Mouse (Mus musculus): ENCODE measurements around the gene Lexm. TPM values are rescaled to one million over a fixed set of nuclear protein-coding genes. Genes with fewer than 3 reads are reported as not detected.
A peak's percentile ranks its signal among the peaks of the same experiment; 100 is the strongest.

Gene Lexm
- polyA plus RNA-seq, 1 experiment from 2014 or later = not detected

GRCm38 (mm10) chr4:106581176-106581864 lies 35.7 kb downstream of the Lexm start:
- Histone ChIP-seq H3K4me1 (replicated peaks; ENCODE audit: control insufficient read depth, insufficient read depth, low read length) (no peaks in the 10 kb centered on the region), H3K27ac (no peak overlapping the region), H3K4me3 (replicated peaks; ENCODE audit: low read length) (no peak overlapping the region), H3K9ac (no peak overlapping the region), H3K9me3 (ENCODE audit: control insufficient read depth, low read length) (no peaks in the 10 kb centered on the region), H3K27me3 (ENCODE audit: control insufficient read depth, insufficient read depth, low read length) (no peaks in the 10 kb centered on the region), H3K4me2 (replicated peaks) (no peak overlapping the region), H3K36me3 (replicated peaks; ENCODE audit: control insufficient read depth, insufficient read depth) (peaks cover 98% of the 10 kb centered on the region)
- no peak for DNase-seq (ENCODE audit: low spot score)
- 88% methylated on average over 14 of the region's 14 CpGs for WGBS
- no peak for ATAC-seq (ENCODE audit: low FRiP score)

GRCm38 (mm10) chr4:106577511-106577910 lies 39.5 kb downstream of the Lexm start:
- ATAC-seq (ENCODE audit: low FRiP score) = no peak
- DNase-seq (ENCODE audit: low spot score) = no peak
- Histone ChIP-seq H3K9me3 (ENCODE audit: control insufficient read depth, low read length) (no peaks in the 10 kb centered on the region), H3K4me3 (replicated peaks; ENCODE audit: low read length) (no peak overlapping the region), H3K27me3 (ENCODE audit: control insufficient read depth, insufficient read depth, low read length) (no peaks in the 10 kb centered on the region), H3K27ac (no peak overlapping the region), H3K4me2 (replicated peaks) (no peak overlapping the region), H3K9ac (no peak overlapping the region), H3K4me1 (replicated peaks; ENCODE audit: control insufficient read depth, insufficient read depth, low read length) (no peaks in the 10 kb centered on the region), H3K36me3 (replicated peaks; ENCODE audit: control insufficient read depth, insufficient read depth) (peaks cover 98% of the 10 kb centered on the region)
- 74% methylated on average over 7 of the region's 7 CpGs for WGBS

- 89% methylated on average over 8 of the region's 8 CpGs for WGBS
- no peak for ATAC-seq (ENCODE audit: low FRiP score)
- H3K36me3 ChIP-seq (replicated peaks; ENCODE audit: control insufficient read depth, insufficient read depth) = peaks cover 97% of the 10 kb centered on the region
Measured at GRCm38 (mm10) chr4:106575022-106575421, 42.0 kb downstream of the Lexm start.

GRCm38 (mm10) chr4:106571081-106571724 lies 45.8 kb downstream of the Lexm start:
- no peak for DNase-seq (ENCODE audit: low spot score)
- H3K9me3 ChIP-seq (ENCODE audit: control insufficient read depth, low read length) = no peaks in the 10 kb centered on the region
- H3K27me3 ChIP-seq (ENCODE audit: control insufficient read depth, insufficient read depth, low read length) = no peaks in the 10 kb centered on the region
- WGBS = 90% methylated on average over 11 of the region's 11 CpGs
- peaks cover 93% of the 10 kb centered on the region for H3K36me3 ChIP-seq (replicated peaks; ENCODE audit: control insufficient read depth, insufficient read depth)
- no peak for ATAC-seq (ENCODE audit: low FRiP score)
- no peaks in the 10 kb centered on the region for H3K4me1 ChIP-seq (replicated peaks; ENCODE audit: control insufficient read depth, insufficient read depth, low read length)
- no peak overlapping the region for H3K27ac ChIP-seq
- H3K9ac ChIP-seq = no peak overlapping the region
- H3K4me2 ChIP-seq (replicated peaks) = no peak overlapping the region
- H3K4me3 ChIP-seq (replicated peaks; ENCODE audit: low read length) = no peak overlapping the region

More at GRCm38 (mm10) chr4:106575022-106575421, 42.0 kb downstream of the Lexm start:
- H3K4me2 ChIP-seq (replicated peaks) = no peak overlapping the region
- DNase-seq (ENCODE audit: low spot score) = no peak
- no peaks in the 10 kb centered on the region for H3K27me3 ChIP-seq (ENCODE audit: control insufficient read depth, insufficient read depth, low read length)
- no peaks in the 10 kb centered on the region for H3K4me1 ChIP-seq (replicated peaks; ENCODE audit: control insufficient read depth, insufficient read depth, low read length)
- no peaks in the 10 kb centered on the region for H3K9me3 ChIP-seq (ENCODE audit: control insufficient read depth, low read length)
- H3K9ac ChIP-seq = no peak overlapping the region
- H3K4me3 ChIP-seq (replicated peaks; ENCODE audit: low read length) = no peak overlapping the region
- H3K27ac ChIP-seq = no peak overlapping the region

- DNase-seq (ENCODE audit: low spot score) = no peak
- peaks cover 93% of the 10 kb centered on the region for H3K36me3 ChIP-seq (replicated peaks; ENCODE audit: control insufficient read depth, insufficient read depth)
- 92% methylated on average over 4 of the region's 4 CpGs for WGBS
Measured at GRCm38 (mm10) chr4:106569680-106570079, 47.4 kb downstream of the Lexm start.

GRCm38 (mm10) chr4:106564161-106564560 lies 52.9 kb downstream of the Lexm start:
- DNase-seq (ENCODE audit: low spot score) (no peak), ATAC-seq (ENCODE audit: low FRiP score) (no peak)
- H3K4me1 ChIP-seq (replicated peaks; ENCODE audit: control insufficient read depth, insufficient read depth, low read length) = peaks cover 33% of the 10 kb centered on the region
- no peaks in the 10 kb centered on the region for H3K9me3 ChIP-seq (ENCODE audit: control insufficient read depth, low read length)
- no peak overlapping the region for H3K9ac ChIP-seq
- peak overlapping the region; percentile 81; the same call in 1 of the 2 replicates for H3K4me3 ChIP-seq (replicated peaks; ENCODE audit: low read length)
- H3K4me2 ChIP-seq (replicated peaks) = peak overlapping the region; percentile 87
- peaks cover 47% of the 10 kb centered on the region for H3K36me3 ChIP-seq (replicated peaks; ENCODE audit: control insufficient read depth, insufficient read depth)
- H3K27me3 ChIP-seq (ENCODE audit: control insufficient read depth, insufficient read depth, low read length) = no peaks in the 10 kb centered on the region
- 82% methylated on average over 11 of the region's 11 CpGs for WGBS
- no peak overlapping the region for H3K27ac ChIP-seq

More at GRCm38 (mm10) chr4:106569680-106570079, 47.4 kb downstream of the Lexm start:
- Histone ChIP-seq H3K27ac (no peak overlapping the region), H3K9ac (no peak overlapping the region), H3K9me3 (ENCODE audit: control insufficient read depth, low read length) (no peaks in the 10 kb centered on the region), H3K4me3 (replicated peaks; ENCODE audit: low read length) (no peak overlapping the region), H3K4me2 (replicated peaks) (no peak overlapping the region), H3K27me3 (ENCODE audit: control insufficient read depth, insufficient read depth, low read length) (no peaks in the 10 kb centered on the region), H3K4me1 (replicated peaks; ENCODE audit: control insufficient read depth, insufficient read depth, low read length) (no peaks in the 10 kb centered on the region)
- ATAC-seq (ENCODE audit: low FRiP score) = no peak

- H3K27ac ChIP-seq = no peak overlapping the region
- no peak for DNase-seq (ENCODE audit: low spot score)
- peaks cover 33% of the 10 kb centered on the region for H3K4me1 ChIP-seq (replicated peaks; ENCODE audit: control insufficient read depth, insufficient read depth, low read length)
Measured at GRCm38 (mm10) chr4:106562837-106563790, 53.9 kb downstream of the Lexm start.

GRCm38 (mm10) chr4:106562006-106562405 lies 55.0 kb downstream of the Lexm start:
- H3K27ac ChIP-seq = no peak overlapping the region
- peaks cover 31% of the 10 kb centered on the region for H3K36me3 ChIP-seq (replicated peaks; ENCODE audit: control insufficient read depth, insufficient read depth)
- H3K4me2 ChIP-seq (replicated peaks) = peak overlapping the region; percentile 87
- 8% methylated on average over 6 of the region's 6 CpGs for WGBS
- ATAC-seq (ENCODE audit: low FRiP score) = no peak
- H3K9ac ChIP-seq = peak overlapping the region; percentile 76
- H3K4me1 ChIP-seq (replicated peaks; ENCODE audit: control insufficient read depth, insufficient read depth, low read length) = peaks cover 33% of the 10 kb centered on the region
- no peaks in the 10 kb centered on the region for H3K27me3 ChIP-seq (ENCODE audit: control insufficient read depth, insufficient read depth, low read length)
- H3K9me3 ChIP-seq (ENCODE audit: control insufficient read depth, low read length) = no peaks in the 10 kb centered on the region
- H3K4me3 ChIP-seq (replicated peaks; ENCODE audit: low read length) = peak overlapping the region; percentile 81
- DNase-seq (ENCODE audit: low spot score) = no peak

More at GRCm38 (mm10) chr4:106562837-106563790, 53.9 kb downstream of the Lexm start:
- Histone ChIP-seq H3K4me2 (replicated peaks) (peak overlapping the region; percentile 87), H3K4me3 (replicated peaks; ENCODE audit: low read length) (peak overlapping the region; percentile 81), H3K9me3 (ENCODE audit: control insufficient read depth, low read length) (no peaks in the 10 kb centered on the region), H3K36me3 (replicated peaks; ENCODE audit: control insufficient read depth, insufficient read depth) (peaks cover 42% of the 10 kb centered on the region), H3K27me3 (ENCODE audit: control insufficient read depth, insufficient read depth, low read length) (no peaks in the 10 kb centered on the region), H3K9ac (peak overlapping the region; percentile 76)
- no peak for ATAC-seq (ENCODE audit: low FRiP score)
- WGBS = 51% methylated on average over 9 of the region's 9 CpGs
